Mouse (Mus musculus): ENCODE data around the gene Otp. TPM values are rescaled to one million over a fixed set of nuclear protein-coding genes. Genes with fewer than 3 reads are reported as not detected.
A peak's percentile ranks its signal among the peaks of the same experiment; 100 is the strongest.

The Otp gene
- polyA plus RNA-seq, 1 experiment from 2014 or later, result not detected

DNA sequence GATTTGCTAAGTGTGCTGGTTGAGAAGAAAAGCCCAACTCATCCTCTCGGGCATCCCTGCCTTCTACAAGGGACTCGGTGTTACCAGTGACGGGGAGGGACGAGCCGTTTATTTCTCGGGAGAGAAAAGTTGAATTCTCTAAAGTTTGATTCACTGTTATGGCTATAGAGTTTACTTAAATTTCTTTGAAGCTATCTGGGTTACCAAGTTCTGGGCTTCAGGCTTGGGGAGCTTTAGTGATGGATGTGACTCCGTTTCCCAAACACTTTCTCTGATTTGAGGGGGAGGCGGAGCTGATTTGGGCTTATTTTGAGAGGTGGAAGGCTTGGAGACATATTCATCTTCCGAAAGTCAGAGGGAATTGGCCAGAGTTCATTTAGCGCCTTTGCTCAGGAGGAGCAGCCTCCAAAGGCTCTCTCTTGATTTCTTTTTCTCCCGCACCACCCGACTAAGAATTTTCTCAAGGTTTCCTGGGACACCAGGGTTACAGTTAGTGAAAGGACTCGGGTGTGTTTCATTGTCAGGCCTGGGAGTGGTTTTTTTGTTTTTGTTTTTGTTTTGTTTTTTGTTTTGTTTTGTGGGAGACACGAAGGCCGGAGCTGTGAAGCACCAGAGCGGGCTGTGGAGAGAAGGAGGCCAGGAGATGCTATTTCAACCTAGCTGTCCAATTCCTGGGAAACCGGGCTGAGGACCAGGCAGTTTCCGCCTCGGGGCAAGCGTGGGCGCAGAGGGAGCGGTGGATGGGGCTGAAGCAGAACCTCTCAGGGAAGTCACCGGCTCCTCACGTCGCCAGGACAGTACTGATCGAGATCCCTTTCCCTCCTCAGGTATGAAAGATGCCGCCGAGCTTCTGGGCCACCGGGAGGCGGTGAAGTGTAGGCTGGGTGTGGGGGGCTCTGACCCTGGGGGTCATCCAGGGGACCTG, 1.1 kb downstream of the Otp start:
- no peak for ATAC-seq (ENCODE audit: low FRiP score, low read depth)
- Histone ChIP-seq H3K9me3 (no peaks in the 10 kb centered on the region), H3K4me1 (peaks cover 4% of the 10 kb centered on the region), H3K4me3 (no peak overlapping the region), H3K36me3 (no peaks in the 10 kb centered on the region), H3K27ac (no peak overlapping the region), H3K27me3 (peaks cover 86% of the 10 kb centered on the region), H3K4me2 (replicated peaks) (no peak overlapping the region), H3K9ac (no peak overlapping the region)
- 2% methylated on average over 30 of the region's 30 CpGs for WGBS

DNA sequence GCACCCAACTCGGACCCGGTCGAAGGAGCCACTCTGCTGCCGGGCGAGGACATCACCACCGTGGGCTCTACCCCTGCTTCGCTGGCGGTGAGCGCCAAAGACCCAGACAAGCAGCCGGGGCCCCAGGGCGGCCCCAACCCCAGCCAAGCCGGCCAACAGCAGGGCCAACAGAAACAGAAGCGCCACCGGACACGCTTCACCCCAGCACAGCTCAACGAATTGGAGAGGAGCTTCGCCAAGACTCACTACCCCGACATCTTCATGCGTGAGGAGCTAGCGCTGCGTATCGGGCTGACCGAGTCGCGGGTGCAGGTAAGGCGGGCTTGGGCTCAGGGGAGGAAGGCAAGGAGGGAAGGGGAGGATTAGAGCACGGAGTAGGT, 1.8 kb downstream of the Otp start:
- H3K9ac ChIP-seq, result no peak overlapping the region
- H3K36me3 ChIP-seq, result no peaks in the 10 kb centered on the region
- H3K4me1 ChIP-seq, result peaks cover 4% of the 10 kb centered on the region
- ATAC-seq (ENCODE audit: low FRiP score, low read depth), result no peak
- H3K9me3 ChIP-seq, result no peaks in the 10 kb centered on the region
- H3K4me3 ChIP-seq, result no peak overlapping the region
- H3K27me3 ChIP-seq, result peaks cover 86% of the 10 kb centered on the region
- no peak overlapping the region for H3K4me2 ChIP-seq (replicated peaks)
- WGBS, result 0% methylated on average over 27 of the region's 27 CpGs
- H3K27ac ChIP-seq, result no peak overlapping the region

DNA sequence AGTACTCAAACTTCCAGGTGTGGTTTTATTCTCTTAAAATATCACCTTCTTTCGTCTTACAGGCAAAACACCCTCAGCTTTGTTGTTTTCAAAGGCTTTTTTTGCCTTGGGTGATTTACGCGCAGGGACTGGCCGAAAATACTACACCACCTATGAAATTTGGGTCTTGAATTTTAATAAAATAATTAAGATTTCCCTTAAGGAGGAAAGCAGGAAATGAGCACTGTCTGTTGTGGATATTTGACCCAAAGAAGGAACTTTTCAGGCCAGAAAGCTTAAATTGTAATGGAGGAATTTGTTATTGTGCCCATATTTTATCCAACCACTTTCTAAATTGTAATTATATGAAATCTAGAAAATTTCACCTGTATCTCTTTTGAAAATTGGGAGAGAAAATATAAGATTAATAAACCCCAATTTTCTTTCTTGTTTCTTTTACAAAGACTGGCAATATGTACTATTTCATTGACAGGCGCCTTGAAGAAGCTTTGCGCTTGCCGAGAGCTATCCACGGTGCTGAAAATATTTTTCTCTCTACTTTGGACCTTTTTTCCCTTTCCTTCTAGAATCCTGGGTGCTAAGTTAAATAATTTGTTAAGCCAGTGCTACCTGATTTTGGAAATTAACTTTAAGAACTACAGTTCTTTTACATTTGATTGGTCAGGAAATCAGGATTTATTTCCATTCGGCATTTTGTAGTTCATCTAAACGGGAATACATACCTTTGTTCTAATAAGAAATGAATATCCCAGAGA, 2.8 kb downstream of the Otp start:
- Histone ChIP-seq H3K9me3 (no peaks in the 10 kb centered on the region), H3K4me1 (peaks cover 10% of the 10 kb centered on the region), H3K36me3 (no peaks in the 10 kb centered on the region), H3K4me3 (no peak overlapping the region), H3K9ac (no peak overlapping the region), H3K27ac (no peak overlapping the region), H3K4me2 (replicated peaks) (no peak overlapping the region), H3K27me3 (peaks cover 86% of the 10 kb centered on the region)
- 12% methylated on average over 10 of the region's 10 CpGs for WGBS
- no peak for ATAC-seq (ENCODE audit: low FRiP score, low read depth)

DNA sequence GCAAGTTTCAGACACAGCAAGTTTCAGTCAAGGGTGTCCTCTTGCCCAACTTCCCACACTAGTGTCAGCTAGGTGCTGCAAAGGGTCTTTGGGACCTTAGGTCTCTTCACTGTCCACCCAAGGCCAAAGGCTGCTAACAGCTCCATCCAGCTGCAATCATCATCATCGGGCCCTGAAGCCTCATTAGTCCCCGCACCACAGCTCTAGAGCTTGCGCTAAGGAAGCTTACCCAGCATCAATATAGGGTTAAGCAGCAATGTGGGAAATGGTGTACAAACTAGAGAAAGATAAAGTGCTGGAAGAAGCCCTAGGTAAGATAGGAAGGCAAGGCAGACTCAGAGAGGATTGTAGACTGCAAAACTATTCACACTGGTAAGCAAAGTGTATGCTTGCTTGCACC, 5.8 kb downstream of the Otp start:
- Histone ChIP-seq H3K27ac (no peak overlapping the region), H3K4me2 (replicated peaks) (no peak overlapping the region), H3K9ac (no peak overlapping the region), H3K9me3 (no peaks in the 10 kb centered on the region), H3K4me1 (peaks cover 25% of the 10 kb centered on the region), H3K36me3 (no peaks in the 10 kb centered on the region), H3K27me3 (peaks cover 88% of the 10 kb centered on the region), H3K4me3 (no peak overlapping the region)
- no peak for ATAC-seq (ENCODE audit: low FRiP score, low read depth)
- 3% methylated on average over 3 of the region's 3 CpGs for WGBS

DNA sequence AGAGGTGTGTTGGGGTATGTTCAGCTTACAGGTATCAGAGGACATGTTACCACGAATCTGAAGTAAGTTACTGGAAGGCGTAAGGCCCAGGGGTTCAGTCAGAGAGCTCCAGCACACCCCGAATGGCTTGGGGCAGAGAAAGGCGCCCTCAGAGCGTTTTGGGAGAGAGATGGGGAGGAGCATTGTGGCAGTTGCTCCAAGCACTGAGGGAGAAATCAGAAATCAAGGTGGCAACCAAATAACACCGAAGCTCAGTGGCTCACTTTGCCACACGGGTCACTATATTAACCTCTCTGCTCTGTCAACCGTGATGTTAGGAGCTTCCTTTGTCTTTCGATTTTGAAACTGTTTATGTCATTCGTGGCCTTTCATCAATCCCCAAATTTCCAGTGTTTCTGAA, 6.8 kb downstream of the Otp start:
- Histone ChIP-seq H3K9ac (no peak overlapping the region), H3K9me3 (no peaks in the 10 kb centered on the region), H3K27ac (no peak overlapping the region), H3K27me3 (peaks cover 88% of the 10 kb centered on the region), H3K4me1 (peaks cover 25% of the 10 kb centered on the region), H3K4me2 (replicated peaks) (peak overlapping the region; percentile 89), H3K4me3 (no peak overlapping the region), H3K36me3 (no peaks in the 10 kb centered on the region)
- ATAC-seq (ENCODE audit: low FRiP score, low read depth), result no peak
- WGBS, result 2% methylated on average over 10 of the region's 10 CpGs

DNA sequence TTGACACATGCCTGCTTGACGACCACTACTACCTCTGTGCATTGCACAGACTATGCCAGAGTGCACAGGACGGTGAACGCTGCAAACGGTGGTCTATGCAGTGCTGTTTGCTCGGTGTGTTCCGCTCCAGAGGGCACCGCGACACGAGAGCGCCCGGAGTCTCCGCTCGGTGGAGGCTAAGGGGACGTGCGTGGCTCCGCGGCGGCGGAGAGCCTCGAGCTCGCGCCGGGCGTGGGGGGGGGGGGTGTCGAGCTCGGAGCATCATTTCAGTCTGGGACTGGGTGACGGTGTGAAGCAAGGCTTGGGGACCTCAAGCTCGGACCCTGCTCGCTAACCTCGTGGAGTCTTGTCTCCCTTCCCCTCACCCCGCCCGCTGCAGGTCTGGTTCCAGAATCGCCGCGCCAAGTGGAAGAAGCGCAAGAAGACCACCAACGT, 7.3 kb downstream of the Otp start:
- Histone ChIP-seq H3K4me1 (peaks cover 25% of the 10 kb centered on the region), H3K36me3 (no peaks in the 10 kb centered on the region), H3K27ac (no peak overlapping the region), H3K4me2 (replicated peaks) (peak overlapping the region; percentile 89), H3K9me3 (no peaks in the 10 kb centered on the region), H3K4me3 (peak overlapping the region; percentile 50), H3K27me3 (peaks cover 88% of the 10 kb centered on the region), H3K9ac (peak overlapping the region; percentile 43; the same call in 1 of the 2 replicates)
- under 1% methylated on average over 37 of the region's 37 CpGs for WGBS
- peak; percentile 42; the same call in 1 of the 2 replicates for ATAC-seq (ENCODE audit: low FRiP score, low read depth)

DNA sequence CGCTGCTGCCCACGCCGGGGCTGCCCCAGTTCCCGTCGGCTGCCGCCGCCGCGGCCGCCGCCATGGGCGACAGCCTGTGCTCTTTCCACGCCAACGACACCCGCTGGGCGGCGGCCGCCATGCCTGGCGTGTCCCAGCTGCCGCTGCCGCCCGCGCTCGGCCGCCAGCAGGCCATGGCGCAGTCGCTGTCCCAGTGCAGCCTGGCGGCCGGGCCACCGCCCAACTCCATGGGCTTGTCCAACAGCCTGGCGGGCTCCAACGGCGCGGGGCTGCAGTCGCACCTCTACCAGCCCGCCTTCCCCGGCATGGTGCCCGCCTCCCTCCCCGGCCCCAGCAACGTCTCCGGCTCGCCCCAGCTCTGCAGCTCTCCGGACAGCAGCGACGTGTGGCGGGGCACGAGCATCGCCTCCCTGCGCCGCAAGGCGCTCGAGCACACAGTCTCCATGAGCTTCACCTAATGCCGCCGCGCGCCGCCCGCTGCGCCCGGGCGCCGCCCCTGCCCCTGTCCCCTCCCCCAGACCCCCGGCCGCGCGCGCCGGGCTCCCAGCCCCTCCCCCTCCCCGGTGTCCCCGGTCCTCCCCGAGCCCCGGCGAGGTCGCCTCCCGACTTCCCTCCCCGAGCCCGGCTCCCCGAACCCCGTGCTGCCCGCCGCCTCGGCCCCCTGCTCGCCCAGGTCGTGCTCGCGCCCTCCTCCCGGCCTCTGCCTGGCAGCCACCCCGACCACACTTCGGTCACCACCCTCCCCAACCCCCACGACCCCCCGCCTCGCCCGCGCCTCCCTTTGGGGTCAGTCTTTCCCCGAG, 8.0 kb downstream of the Otp start:
- Histone ChIP-seq H3K9ac (peak overlapping the region; percentile 43), H3K36me3 (no peaks in the 10 kb centered on the region), H3K4me3 (peak overlapping the region; percentile 50), H3K27ac (no peak overlapping the region), H3K27me3 (peaks cover 88% of the 10 kb centered on the region), H3K4me1 (peaks cover 25% of the 10 kb centered on the region), H3K9me3 (no peaks in the 10 kb centered on the region), H3K4me2 (replicated peaks) (peak overlapping the region; percentile 89)
- peak; percentile 68 for ATAC-seq (ENCODE audit: low FRiP score, low read depth)
- under 1% methylated on average over 75 of the region's 95 CpGs for WGBS

DNA sequence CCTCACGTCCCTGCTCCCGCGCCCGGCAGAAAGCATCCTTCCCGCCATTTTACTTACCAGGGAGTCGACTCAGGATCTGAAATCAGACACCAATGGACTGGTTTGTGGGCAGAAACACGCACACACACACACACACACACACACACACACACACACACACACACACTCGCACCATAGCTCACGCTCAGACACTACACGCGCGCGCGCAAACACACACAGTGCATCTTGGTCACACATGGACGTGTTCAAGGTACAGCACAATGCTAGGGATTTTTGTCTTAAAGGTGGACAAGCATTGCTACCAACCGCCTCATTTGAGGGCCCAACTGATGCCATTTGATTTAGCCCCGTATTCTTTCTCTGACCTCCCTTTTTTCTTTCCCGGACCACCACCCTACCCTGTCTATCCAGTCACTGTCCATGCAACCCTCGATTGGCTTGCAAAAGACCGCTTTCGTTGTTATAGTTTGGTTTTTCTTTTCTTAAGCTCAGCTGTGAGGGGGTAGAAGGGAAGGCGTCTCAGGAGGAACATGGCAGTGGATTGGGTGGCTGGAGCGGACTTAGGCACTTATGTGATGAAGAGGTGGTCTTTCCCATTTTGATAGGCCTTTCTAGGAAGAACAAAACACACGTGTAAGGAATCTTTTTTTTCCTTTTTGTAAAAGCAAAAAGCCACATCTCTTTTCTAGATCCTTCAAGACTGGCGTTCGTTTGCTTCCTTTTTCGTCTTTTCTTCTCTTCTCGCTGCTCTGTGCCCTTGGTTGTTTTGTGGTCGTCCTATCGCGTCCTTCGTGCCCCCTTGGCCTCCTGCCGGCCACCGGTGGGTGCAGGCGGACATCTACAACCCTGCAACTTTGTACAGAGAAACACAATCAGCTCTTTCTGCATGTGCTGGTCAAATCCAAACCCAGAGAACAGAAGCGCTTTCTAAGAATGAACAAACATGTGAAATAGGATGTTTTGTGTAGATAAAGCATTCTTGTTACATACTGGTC, 8.9 kb downstream of the Otp start:
- Histone ChIP-seq H3K27me3 (peaks cover 92% of the 10 kb centered on the region), H3K36me3 (no peaks in the 10 kb centered on the region), H3K4me1 (peaks cover 25% of the 10 kb centered on the region), H3K9ac (no peak overlapping the region), H3K27ac (no peak overlapping the region), H3K4me2 (replicated peaks) (peak overlapping the region; percentile 89), H3K9me3 (no peaks in the 10 kb centered on the region), H3K4me3 (peak overlapping the region; percentile 50)
- WGBS, result 1% methylated on average over 36 of the region's 36 CpGs
- ATAC-seq (ENCODE audit: low FRiP score, low read depth), result no peak

DNA sequence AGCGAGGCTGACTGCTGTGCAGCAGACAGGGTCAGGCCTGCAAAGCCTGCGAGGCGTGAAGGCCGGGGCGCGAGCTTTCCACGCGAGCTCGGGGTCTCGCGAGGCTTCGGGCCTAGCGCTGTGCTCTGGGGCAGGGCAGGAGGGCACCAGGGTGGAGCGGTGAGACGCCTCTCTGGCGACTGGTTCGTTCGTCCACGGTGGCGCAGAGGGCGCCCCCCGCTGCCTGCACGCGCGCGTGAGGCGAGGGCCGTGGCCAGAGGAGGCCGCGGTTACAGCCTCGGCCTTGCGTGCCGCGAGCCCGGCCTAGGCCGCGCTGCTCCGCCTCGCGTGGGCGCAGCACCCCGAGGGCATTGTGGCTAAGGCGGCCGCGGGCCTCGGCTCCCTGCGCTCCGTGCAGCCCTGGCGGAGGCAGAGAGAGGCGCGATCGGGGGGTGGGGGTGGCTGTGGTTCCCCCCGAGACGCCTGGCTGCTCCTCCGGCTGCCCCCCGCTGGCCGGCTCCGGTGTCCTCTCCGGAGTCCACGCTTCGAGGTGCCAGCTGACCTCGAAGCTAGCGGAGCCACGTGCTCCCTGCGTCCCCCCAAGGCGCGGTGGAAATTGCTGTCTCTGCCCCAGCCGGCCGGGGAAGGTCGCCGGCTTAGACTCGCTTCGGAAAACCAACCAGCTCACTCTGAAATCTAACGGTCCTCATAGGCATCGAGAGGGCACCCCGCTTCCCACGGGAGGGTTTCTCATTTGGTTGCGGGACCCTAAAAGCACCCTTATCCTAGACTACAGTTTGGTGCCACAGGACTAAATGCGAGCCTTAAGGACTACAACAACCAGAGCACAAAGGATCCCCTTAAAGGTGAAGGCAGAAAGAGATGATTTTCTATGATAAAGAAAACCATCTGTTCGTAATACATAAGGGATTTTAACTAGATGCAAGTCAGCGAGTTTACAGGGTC, 10.2 kb downstream of the Otp start:
- Histone ChIP-seq H3K4me1 (peaks cover 25% of the 10 kb centered on the region), H3K9me3 (no peaks in the 10 kb centered on the region), H3K4me2 (replicated peaks) (peak overlapping the region; percentile 65), H3K27me3 (peaks cover 92% of the 10 kb centered on the region), H3K36me3 (no peaks in the 10 kb centered on the region), H3K27ac (no peak overlapping the region), H3K4me3 (peak overlapping the region; percentile 41), H3K9ac (peak overlapping the region; percentile 48)
- no peak; the same call in 1 of the 2 replicates for ATAC-seq (ENCODE audit: low FRiP score, low read depth)
- under 1% methylated on average over 74 of the region's 81 CpGs for WGBS

DNA sequence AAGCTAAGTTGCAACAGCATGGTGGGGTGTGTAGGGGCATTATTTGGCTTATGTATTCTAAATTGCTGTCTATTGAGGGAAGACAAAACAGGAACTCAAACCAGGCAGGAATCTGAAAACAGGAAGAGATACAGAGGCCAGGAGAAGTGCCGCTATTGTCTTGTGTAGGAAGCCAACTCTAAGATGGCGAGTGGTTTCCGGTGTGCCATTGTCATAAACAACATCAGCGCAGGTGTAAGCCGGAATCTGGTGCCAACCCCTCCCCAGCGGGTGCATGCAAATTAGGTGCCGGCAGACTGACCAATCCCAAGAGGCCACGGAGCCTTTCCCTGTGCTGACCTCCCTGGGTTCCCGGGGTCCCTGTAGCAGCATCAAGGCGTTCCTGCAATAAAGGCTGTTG, 32.4 kb downstream of the Otp start:
- WGBS, result 89% methylated on average over 10 of the region's 10 CpGs
- no peak for ATAC-seq (ENCODE audit: low FRiP score, low read depth)
- Histone ChIP-seq H3K9me3 (no peaks in the 10 kb centered on the region), H3K27me3 (no peaks in the 10 kb centered on the region), H3K36me3 (no peaks in the 10 kb centered on the region), H3K4me3 (no peak overlapping the region), H3K4me1 (no peaks in the 10 kb centered on the region; the same call in 1 of the 2 replicates), H3K4me2 (replicated peaks) (no peak overlapping the region), H3K27ac (no peak overlapping the region), H3K9ac (no peak overlapping the region)
